Mouse (Mus musculus) cerebellum, postnatal 4 days (tissue): ENCODE results near the gene Mtx3.

Experiments
- DNase-seq, 2 experiments: peaks; one replicate each; pipeline ENCODE4 v3.0.0; 2022; ENCODE audit warnings: low spot score in 2 of 2, mixed read lengths in 1 of 2

Gene Mtx3

DNA sequence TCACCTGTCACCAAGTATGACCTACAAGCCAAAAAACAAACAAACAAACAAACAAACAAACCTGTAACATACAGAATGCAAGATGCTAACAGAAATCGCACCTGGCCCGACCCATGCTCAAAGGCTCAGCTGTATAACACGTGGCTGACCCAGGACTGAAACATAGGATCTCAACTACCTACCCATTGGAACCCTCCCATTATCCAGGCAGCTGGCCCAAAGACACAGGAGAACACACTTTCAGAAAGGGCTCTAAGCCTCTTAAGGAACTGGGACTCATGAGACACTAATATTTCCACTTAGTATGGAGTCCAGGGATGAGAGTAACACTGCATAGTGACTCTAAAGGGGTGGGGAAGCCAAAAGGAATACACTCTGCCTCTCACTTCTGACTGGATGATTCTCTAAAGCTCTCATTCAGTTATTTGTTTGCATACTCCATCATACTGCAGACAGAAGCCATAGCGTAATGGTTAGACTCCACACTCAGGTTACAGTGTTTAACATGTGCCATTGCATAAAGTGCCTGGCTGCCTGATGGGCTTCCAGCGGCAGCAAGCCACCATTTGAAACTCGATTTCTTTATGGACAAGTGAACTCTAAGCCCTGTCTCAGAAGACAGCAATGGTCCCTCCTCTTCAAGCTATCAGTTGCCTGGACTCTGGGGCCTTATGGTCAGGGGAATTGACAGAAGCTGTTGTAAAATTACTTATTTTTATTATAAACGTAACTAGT is 38.6 kb downstream of the Mtx3 start:
- DNase-seq: no peak

DNA sequence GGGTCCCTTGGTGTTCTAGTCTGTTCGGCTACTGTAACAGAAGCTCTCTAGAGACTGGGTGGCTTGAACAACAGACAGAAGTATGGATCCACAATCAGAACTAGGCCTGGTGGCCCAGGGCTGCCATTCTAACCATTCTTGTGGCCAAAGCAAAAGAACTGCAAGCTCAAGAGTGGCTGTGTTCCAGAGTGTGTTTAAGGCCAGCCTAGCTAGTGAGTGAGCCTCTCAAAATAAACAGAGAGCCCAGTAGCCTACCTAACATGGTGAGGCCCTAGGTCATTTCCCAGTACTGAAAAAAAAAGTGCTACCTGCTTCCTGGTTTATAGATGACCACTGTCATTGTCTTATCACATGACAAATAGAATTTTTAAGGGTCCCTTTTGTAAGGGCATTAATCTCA is 39.6 kb downstream of the Mtx3 start:
- no peak for DNase-seq

DNA sequence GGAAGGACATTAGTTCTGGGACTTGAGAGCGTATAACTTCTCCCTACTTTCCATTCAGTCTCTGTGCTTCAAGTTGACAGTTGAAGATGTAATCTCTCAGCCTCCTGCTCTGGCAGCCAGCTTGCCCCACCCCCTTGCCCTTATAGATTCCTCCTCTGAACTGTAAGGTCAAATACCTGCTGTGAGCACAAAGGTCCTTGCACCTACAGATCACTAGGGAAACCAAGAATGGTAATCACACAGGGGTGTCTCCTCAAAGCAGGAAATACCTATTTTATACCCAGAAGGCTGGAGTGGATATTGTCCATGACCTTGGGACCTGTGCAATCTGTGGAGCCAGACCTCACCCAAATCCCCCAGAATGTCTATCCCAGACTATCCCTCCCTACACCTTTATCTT is 40.4 kb downstream of the Mtx3 start:
- DNase-seq: no peak

DNA sequence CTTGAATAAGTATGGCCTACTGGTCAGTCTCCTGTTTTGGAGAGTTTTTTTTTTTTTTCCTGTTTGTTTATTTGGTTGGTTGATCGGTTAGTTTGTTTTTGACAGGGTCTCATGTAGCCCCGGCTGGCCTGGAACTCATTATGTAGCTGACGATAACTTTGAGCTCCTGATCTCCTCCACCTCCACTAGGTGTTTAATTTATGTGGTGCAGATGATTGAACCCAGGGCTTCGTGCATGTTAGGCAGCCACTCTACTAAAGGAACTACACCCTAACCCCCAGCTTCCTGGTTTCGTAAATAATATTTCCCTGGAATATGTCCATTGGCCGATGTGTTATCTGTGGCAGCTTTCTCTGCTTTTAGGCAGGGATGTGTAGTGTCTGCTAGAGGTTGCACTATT is 54.5 kb downstream of the Mtx3 start:
- DNase-seq: no peak

DNA sequence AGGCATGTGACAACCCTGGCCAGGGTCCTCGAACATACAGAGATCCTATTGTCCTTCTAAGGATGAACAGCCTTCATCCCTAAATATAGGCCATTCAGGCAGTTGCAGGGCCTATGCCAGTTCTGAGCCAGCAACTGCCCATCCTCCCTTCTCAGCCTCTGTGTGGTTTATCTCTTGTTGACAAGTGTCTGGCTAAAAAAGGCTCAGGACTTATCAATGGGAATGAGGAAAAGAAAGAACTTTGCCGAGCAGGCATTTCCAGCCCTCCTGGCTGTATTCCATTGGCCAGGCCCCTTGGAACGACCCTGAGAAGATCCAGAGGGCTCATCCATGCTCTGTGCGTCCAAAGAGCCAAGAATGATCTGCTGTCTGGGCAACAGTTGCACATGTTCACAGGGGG is 58.7 kb downstream of the Mtx3 start:
- DNase-seq: no peak

DNA sequence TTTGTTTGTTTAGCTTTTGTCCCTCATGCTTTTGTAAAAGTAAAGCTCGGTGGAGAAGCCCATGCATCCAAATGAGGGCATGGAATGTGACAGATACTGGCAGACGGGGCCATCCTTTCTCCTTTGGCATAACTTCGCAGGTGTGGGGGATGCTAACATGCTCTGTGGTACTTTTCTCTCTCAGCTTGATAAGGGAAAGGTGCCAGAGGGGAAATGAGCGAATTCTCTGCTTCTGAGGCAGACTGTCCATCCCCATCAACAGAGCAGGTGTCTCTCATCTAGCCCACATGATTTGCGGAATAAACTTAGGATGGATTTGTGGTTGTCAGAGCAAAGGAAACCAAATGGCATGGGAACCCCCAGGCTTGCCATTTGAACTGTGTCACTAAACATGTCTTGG is 61.4 kb downstream of the Mtx3 start:
- DNase-seq: no peak

DNA sequence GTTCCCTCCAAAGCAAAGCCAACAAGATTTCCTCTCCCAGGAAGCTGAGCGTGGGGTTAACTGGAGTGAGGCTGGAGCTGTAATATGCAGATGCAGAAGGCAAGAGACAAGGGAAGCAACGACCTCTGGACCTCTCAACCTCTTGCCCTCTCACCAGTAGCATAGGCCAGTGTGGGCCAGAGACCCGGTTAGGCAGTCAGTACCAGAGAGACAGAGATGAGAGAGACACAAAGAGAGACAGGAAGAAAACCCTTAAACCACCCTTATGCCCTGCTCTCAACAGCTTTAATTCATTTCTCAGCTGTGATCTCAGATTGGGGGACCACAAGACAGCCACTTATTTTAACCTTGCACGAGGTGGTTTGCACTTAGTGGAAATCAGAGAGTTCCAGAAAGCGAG is 62.8 kb downstream of the Mtx3 start:
- no peak for DNase-seq
